Mouse (Mus musculus): ENCODE measurements around the gene Dyrk3. TPM values are rescaled to one million over a fixed set of nuclear protein-coding genes. Genes with fewer than 3 reads are reported as not detected.

Dyrk3 gene
- under 1 TPM; 0.14 to 0.33 TPM for total RNA-seq (2021)

DNA sequence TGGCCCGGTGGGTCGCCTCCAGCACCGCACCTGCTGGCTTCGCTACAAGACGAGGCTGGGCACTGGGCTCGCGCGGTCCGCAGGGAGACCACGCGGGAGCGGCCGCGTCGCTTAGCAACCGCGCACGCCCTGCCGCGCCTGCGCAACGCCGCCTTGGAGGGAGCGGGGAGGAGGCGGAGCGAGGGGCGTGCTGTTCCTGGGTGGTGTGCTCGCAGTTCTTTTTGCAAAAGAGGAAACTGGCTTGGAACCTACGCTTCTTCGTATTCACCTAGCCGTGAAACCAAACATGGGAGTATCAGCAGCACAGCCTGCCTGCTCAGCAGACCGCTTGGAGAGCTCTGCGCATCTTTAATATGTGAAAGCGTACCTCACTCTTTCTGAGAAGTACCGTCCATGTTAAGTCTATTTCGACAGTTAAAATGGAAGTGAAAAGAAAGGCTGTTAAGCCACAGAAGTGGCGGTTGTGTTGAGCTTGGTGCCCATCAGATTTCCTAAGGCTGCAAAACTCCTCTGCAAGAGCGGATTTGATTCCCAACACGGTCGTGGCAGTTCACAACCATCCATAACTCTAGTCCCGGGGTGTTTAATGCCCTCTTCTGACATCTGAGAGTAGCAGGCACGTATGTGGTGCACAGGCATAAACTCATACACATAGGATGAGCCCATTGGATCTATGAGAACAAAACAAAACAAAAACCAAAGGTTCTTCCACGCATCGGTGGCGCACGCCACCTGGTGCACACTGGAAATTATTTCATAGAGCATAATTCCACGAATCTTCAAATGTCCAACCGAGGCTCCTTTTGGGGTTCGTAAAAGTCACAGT is at the start of gene Dyrk3:
Gene Dyrk3, minus strand, starts transcription at position 150 of the 826 bp plus-strand sequence.
- intact Hi-C loops (cut with DNase I), result loop anchor here (5.0 kb wide), 1 partner anchor 151 kb away; no protein-coding TSS in a partner anchor
- peak; percentile 91 to 94 for DNase-seq

GRCm38 (mm10) chr1:131187856-131188255 is 49.7 kb upstream of the Dyrk3 start:
- DNase-seq, result no peak
- intact Hi-C loops (cut with DNase I), result no loop called here

- DNase-seq, result no peak
- intact Hi-C loops (cut with DNase I), result no loop called here
These were observed 48.9 kb upstream of the Dyrk3 start for GRCm38 (mm10) chr1:131186995-131187394.

DNA sequence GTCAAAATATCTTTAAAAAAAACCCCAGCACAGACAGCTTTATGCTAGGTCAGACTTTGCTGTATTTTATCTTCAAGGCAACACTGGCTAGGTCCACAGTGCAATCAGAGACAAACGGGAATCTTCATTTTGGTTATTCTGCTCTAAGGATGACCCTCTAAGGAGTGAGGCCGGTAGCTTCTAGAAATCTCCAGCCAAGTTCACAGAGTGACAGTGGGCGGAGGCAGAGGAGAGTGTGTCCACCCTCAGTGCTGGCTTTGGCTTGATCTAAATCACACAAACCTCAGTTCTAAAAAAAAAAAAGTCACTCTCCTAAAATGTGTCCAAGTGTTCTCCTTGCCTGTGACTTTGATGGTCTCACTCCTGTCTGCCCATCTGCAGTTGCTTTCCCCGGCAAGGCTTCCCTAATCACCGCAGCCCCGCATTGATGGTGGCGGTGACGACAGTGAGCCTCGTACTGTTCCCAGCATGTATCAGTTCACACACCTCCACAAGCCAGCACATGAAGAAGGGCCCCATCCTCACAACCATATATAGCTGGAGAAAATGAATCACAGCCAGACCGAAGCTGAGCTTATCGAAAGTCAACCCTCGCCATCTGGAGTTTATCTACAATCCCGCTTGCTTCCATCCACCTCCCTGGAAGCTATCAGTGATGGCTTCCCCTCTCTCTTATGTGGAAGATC is 47.8 kb upstream of the Dyrk3 start:
- DNase-seq, result no peak
- intact Hi-C loops (cut with DNase I), result no loop called here

DNA sequence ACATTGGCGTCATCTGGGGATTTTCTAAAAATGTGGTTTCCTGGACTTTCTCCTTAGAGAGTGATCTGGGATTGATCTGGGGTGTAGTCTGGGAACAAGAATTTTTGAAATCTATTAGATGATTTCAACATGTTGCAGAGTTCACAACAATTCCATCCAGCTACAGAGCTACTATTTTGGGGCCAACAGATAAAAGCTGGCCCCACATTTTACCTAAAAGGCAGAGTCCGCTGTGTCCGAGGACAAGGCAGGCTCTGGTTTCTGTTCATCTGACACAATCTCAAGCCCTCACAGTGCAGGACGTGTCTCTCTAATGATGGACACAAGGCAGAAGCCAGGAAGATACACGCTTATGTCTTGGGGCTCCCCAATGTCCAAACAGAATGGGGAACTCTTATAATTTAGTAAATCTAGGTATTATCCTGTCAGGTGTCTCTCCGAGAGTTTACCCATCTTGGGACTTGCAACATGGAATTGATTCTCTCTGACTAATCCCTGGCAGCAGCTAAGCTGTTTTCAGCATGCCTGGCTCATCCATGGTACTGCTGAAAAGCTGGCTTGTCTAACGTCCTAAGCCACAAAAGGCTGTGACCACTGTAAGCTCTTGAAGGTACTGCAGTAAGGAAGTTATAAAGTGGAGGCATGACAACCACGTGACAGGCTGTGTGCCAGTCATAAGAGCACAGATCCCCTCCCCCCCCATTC is 47.0 kb upstream of the Dyrk3 start:
- intact Hi-C loops (cut with DNase I), result no loop called here

GRCm38 (mm10) chr1:131184253-131184955 is 46.3 kb upstream of the Dyrk3 start:
- intact Hi-C loops (cut with DNase I), result no loop called here
- no peak for DNase-seq

More for the DNA sequence above, 47.0 kb upstream of the Dyrk3 start:
- DNase-seq, result no peak

GRCm38 (mm10) chr1:131183201-131183600 is 45.1 kb upstream of the Dyrk3 start:
- intact Hi-C loops (cut with DNase I), result loop anchor here (2.0 kb wide), 1 partner anchor 24 kb away; no protein-coding TSS in a partner anchor
- DNase-seq, result no peak

DNA sequence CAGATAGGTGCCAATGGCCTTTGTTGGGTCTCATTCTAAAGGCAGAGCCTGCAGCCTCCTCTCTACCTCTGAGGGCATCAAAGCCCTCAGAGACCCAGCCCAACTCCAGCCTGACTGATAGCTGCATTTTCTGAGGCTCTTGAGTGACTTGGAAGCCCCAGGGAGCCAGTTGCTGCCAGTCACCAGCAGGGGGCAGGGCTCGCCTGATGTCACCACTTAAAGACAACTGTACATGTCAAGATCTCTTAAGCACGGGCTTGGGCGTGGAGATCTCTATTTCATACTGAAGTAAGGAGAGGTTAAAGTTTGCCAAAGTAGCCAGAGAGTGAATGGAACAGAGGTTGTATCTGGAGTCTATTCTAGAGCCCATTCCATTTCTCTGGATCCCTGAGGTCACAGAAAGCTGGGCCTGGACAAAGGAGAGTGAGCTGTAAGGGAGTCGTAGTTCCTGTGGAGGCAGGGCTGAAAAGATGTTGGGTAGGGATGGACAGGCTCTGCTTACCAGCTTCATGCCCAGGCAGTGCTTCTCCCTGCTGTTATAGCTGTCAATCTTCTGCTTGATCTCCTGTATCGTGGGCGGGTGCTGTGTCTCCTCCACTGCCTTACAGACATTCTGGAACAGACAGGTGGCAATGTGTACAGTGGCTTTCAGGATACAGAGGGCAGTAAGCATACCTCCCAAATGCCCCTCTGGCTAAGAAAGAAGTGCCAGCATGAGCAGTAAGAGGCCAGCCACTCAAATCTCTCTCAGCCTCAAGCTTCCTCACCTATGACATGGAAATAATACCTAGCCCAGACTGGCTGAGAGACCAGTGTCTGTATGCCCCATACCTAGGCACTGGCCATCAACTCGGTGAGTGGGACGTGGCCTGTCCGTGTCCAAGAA is 43.7 kb upstream of the Dyrk3 start:
- intact Hi-C loops (cut with DNase I), result loop anchor here (1.0 to 2.0 kb wide), 3 partner anchors 25 to 78 kb away; no protein-coding TSS in a partner anchor
- DNase-seq, result peak; percentile 82 to 83

DNA sequence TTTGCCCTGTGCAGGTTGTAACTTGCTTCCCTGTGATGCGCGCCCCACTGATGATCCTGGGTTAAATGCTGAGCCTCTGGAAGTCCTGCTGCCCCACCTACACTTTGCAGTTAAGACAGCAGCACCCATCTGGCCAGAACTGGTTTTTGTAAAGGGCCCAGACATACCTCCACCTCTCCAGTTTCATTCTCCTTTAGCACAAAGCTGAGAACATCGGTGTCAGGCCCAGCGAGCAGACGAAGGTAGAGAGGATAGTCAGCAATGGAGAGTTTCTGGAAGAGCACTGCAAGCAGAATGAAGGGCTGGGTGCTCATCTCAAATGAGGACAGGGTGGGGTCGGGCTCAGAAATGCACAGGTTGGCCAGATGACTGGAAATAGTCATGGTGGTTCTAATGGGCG is 42.2 kb upstream of the Dyrk3 start:
- DNase-seq, result no peak
- intact Hi-C loops (cut with DNase I), result no loop called here

- DNase-seq, result no peak
- intact Hi-C loops (cut with DNase I), result no loop called here
These were observed 39.9 kb upstream of the Dyrk3 start for GRCm38 (mm10) chr1:131178083-131178482.

GRCm38 (mm10) chr1:131177249-131177648 is 39.1 kb upstream of the Dyrk3 start:
- DNase-seq, result no peak
- intact Hi-C loops (cut with DNase I), result no loop called here

DNA sequence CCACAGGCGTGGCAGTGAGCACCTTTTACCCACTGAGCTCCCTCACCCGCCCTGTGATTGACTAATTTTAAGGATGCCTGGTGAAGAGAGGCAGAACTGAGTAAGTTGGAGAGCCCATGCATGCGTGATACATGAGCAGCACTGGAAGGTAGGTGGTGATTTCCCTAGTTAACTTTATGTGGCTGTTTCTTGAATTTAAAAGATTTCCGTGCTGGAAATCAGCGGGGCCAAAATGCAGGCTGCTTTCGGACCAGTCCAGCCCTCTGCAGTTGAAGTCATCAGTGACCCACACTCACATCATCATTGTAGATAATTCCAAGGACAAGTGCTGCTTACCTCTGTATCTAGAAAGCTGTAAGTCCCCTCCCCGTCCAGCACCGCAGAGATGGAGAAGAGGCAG is 37.7 kb upstream of the Dyrk3 start:
- intact Hi-C loops (cut with DNase I), result no loop called here
- no peak for DNase-seq

- no peak for DNase-seq
- intact Hi-C loops (cut with DNase I), result no loop called here
These were observed 37.0 kb upstream of the Dyrk3 start for GRCm38 (mm10) chr1:131175189-131175588.

DNA sequence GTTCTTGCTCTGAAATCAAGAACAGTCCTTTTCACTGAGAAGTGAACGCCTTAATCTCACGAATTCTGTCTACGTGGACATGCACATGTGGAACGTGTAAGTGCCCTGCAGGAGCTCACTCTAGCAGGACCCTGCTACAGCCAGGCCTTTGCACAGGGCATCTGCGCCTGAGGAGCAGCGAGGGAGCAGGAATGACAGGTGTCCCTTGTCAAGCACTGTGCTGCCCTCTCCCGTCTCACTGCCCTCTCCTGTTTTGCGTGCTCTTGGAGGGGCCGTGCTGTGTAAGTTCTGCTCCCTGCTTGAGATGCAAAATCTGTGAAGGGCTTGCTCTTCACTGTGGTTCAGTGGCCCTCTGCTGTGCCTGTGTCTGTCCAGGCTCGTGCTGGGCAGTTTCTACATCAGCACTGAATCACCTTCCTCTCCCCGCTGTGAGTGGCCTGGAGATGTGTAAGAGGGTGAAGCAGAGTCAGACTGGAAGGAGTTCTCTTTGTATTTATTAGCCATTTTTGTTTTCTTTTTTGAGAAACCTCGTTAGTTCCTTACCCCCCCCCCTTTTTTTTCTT is 36.2 kb upstream of the Dyrk3 start:
- DNase-seq, result no peak
- intact Hi-C loops (cut with DNase I), result no loop called here

DNA sequence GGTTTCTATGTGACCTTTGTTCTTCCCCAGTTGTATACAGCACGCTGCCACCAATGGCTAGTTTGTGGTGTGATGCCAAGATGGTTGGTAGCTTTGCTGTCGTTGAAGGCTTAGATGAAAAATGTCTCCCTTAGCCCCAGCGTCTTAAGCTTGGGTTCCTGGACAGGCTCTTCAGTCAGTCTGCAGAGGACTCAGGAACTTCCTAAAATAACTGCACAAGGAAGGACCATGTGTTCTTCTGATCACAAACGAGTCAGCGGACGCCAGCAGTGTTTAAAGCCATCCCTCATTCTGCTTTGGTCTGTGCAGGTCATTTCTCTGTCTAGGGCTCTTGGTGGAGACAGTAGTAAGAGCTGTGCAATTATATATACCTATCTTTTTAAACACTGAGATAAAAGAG is 35.7 kb upstream of the Dyrk3 start:
- intact Hi-C loops (cut with DNase I), result no loop called here
- no peak for DNase-seq

GRCm38 (mm10) chr1:131173001-131173400 is 34.9 kb upstream of the Dyrk3 start:
- DNase-seq, result peak in 1 of 2 experiments; percentile 32
- intact Hi-C loops (cut with DNase I), result no loop called here

GRCm38 (mm10) chr1:131167612-131168011 is 29.5 kb upstream of the Dyrk3 start:
- intact Hi-C loops (cut with DNase I), result no loop called here
- no peak for DNase-seq

DNA sequence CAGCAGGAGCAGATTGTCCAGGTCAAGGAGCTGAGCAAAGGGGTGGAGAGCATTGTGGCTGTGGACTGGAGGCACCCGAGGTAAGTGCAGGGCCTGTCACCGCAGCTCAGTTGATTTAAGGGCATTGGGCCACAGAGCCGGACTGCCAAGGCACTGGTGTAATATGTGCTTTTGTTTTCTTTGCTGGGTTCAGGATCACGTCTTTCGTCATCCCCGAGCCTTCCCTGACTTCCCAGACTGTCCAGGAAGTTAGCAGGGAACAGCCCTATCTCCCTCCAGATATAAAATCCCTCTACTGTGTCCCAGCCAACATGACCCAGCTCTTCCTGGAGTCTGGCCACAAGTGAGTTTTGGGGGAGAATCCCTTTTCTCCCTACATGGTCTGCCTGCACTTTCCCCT is 26.3 kb upstream of the Dyrk3 start:
- no peak for DNase-seq
- intact Hi-C loops (cut with DNase I), result no loop called here

DNA sequence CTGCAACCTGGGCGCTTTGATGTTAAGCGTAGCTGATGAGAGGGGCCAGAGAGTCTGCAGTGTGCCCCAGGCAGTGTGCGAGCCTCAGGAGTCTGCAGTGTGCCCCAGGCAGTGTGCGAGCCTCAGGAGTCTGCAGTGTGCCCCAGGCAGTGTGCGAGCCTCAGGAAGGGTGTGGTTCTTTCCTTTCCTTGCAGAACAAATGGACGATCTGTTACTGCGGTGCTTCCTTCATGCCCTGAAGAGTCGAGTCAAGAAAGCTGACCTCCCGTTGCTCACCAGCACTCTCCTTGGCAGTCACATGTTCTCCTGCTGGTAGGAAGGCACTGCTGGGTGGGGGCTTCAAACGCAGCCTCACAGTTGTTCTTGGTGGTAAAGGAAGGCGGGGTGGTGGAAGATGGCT is 23.0 kb upstream of the Dyrk3 start:
- intact Hi-C loops (cut with DNase I), result no loop called here
- DNase-seq, result no peak
